Mouse (Mus musculus): Measurements from ENCODE around the gene Smdt1. TPM values are rescaled to one million over a fixed set of nuclear protein-coding genes. Genes with fewer than 3 reads are reported as not detected.
A peak's percentile ranks its signal among the peaks of the same experiment; 100 is the strongest.

Smdt1 gene
- total RNA-seq, 2 experiments from 2014 or later, result 192 to 202 TPM

GRCm38 (mm10) chr15:82341675-82342542 is 3.1 kb downstream of the Smdt1 start:
- intact Hi-C loops (cut with DNase I), result no loop called here
- no peak for DNase-seq

GRCm38 (mm10) chr15:82342543-82342935 is 3.8 kb downstream of the Smdt1 start:
- no peak for DNase-seq
- intact Hi-C loops (cut with DNase I), result no loop called here

- DNase-seq, result no peak
- intact Hi-C loops (cut with DNase I), result no loop called here
These were observed 4.9 kb downstream of the Smdt1 start for GRCm38 (mm10) chr15:82343368-82344287.

GRCm38 (mm10) chr15:82344971-82345370 is 6.2 kb downstream of the Smdt1 start:
- intact Hi-C loops (cut with DNase I), result loop anchor here (5.0 kb wide), 2 partner anchors 198 to 218 kb away; partner anchors contain the start of genes Ccdc134 and Srebf2
- no peak for DNase-seq

GRCm38 (mm10) chr15:82345820-82346470 is 7.2 kb downstream of the Smdt1 start:
- intact Hi-C loops (cut with DNase I), result loop anchor here (5.0 kb wide), 2 partner anchors 199 to 219 kb away; partner anchors contain the start of genes Ccdc134 and Srebf2
- peak; percentile 96 to 98 for DNase-seq

GRCm38 (mm10) chr15:82346580-82347302 is 8.0 kb downstream of the Smdt1 start:
- DNase-seq, result no peak
- intact Hi-C loops (cut with DNase I), result loop anchor here (5.0 kb wide), 2 partner anchors 199 to 219 kb away; partner anchors contain the start of genes Ccdc134 and Srebf2

GRCm38 (mm10) chr15:82347303-82347676 is 8.5 kb downstream of the Smdt1 start:
- intact Hi-C loops (cut with DNase I), result loop anchor here (5.0 kb wide), 2 partner anchors 200 to 220 kb away; partner anchors contain the start of genes Ccdc134 and Srebf2
- DNase-seq, result no peak

- no peak for DNase-seq
- intact Hi-C loops (cut with DNase I), result loop anchor here (5.0 kb wide), 2 partner anchors 201 to 221 kb away; partner anchors contain the start of genes Ccdc134 and Srebf2
These were observed 9.1 kb downstream of the Smdt1 start for GRCm38 (mm10) chr15:82347852-82348251.

- no peak for DNase-seq
- intact Hi-C loops (cut with DNase I), result loop anchor here (5.0 kb wide), 2 partner anchors 201 to 221 kb away; partner anchors contain the start of genes Ccdc134 and Srebf2
These were observed 9.7 kb downstream of the Smdt1 start for GRCm38 (mm10) chr15:82348258-82348998.

GRCm38 (mm10) chr15:82348999-82349341 is 10.2 kb downstream of the Smdt1 start:
- no peak for DNase-seq
- intact Hi-C loops (cut with DNase I), result loop anchor here (5.0 kb wide), 2 partner anchors 202 to 222 kb away; partner anchors contain the start of genes Ccdc134 and Srebf2

GRCm38 (mm10) chr15:82350349-82350748 is 11.6 kb downstream of the Smdt1 start:
- no peak for DNase-seq
- intact Hi-C loops (cut with DNase I), result no loop called here

- DNase-seq, result no peak
These were observed 12.7 kb downstream of the Smdt1 start for GRCm38 (mm10) chr15:82351480-82351879.

GRCm38 (mm10) chr15:82353078-82353744 is 14.5 kb downstream of the Smdt1 start:
- intact Hi-C loops (cut with DNase I), result no loop called here
- DNase-seq, result no peak

More at GRCm38 (mm10) chr15:82351480-82351879, 12.7 kb downstream of the Smdt1 start:
- intact Hi-C loops (cut with DNase I), result no loop called here

GRCm38 (mm10) chr15:82353745-82354113 is 15.0 kb downstream of the Smdt1 start:
- intact Hi-C loops (cut with DNase I), result loop anchor here (1.0 to 2.0 kb wide), 2 partner anchors 23 to 64 kb away; no protein-coding TSS in a partner anchor
- DNase-seq, result no peak

GRCm38 (mm10) chr15:82354126-82354945 is 15.6 kb downstream of the Smdt1 start, which contains the start of gene Ndufa6:
Gene Ndufa6, minus strand, starts transcription at chr15:82354322.
- DNase-seq, result peak; percentile 95 to 97
- intact Hi-C loops (cut with DNase I), result loop anchor here (1.0 to 2.0 kb wide), 2 partner anchors 22 to 63 kb away; no protein-coding TSS in a partner anchor

- intact Hi-C loops (cut with DNase I), result no loop called here
These were observed 19.9 kb downstream of the Smdt1 start for GRCm38 (mm10) chr15:82358431-82359260.

More at GRCm38 (mm10) chr15:82358431-82359260, 19.9 kb downstream of the Smdt1 start:
- no peak for DNase-seq

Measured in heart, postnatal 36 days (tissue).